Mouse (Mus musculus): Measurements from ENCODE around the gene Pex10. TPM values are rescaled to one million over a fixed set of nuclear protein-coding genes. Genes with fewer than 3 reads are reported as not detected.

Pex10 gene
- polyA plus RNA-seq, 1 experiment from 2014 or later = 16.6 TPM

GRCm38 (mm10) chr4:155097452-155097851 is 30.6 kb downstream of the Pex10 start:
- no peak overlapping the region for H3K27ac ChIP-seq
- H3K36me3 ChIP-seq = no peaks in the 10 kb centered on the region
- no peak overlapping the region for H3K4me2 ChIP-seq (replicated peaks)
- no peak for ATAC-seq (ENCODE audit: low FRiP score, low read depth)
- no peaks in the 10 kb centered on the region for H3K9me3 ChIP-seq
- WGBS = 89% methylated on average over 6 of the region's 6 CpGs
- no peaks in the 10 kb centered on the region for H3K27me3 ChIP-seq (replicated peaks)
- H3K4me1 ChIP-seq = peaks cover 3% of the 10 kb centered on the region; the same call in 1 of the 2 replicates
- H3K9ac ChIP-seq = no peak overlapping the region
- H3K4me3 ChIP-seq = no peak overlapping the region

- H3K9ac ChIP-seq = no peak overlapping the region
Observed at GRCm38 (mm10) chr4:155098572-155098971, 31.8 kb downstream of the Pex10 start.

DNA sequence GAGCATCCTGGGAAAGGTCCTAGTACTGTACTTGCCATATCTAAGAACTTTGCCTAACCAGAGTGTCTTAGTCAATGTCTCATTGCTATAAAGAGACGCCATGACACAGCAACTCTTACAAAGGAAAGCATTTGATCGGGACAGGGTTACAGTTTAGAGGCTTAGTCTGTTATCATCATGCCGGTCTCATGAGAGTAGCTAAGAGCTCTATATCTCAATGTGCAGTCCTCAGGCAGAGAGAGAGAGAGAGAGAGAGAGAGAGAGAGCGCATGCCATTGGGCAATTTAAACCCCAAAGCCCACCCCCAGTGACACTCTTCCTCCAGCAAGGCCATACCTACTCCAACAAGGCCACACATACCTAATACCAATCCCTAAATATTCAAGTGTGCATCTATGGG is 41.1 kb downstream of the Pex10 start:
- no peak for ATAC-seq (ENCODE audit: low FRiP score, low read depth)
- no peaks in the 10 kb centered on the region for H3K4me1 ChIP-seq
- no peak overlapping the region for H3K4me2 ChIP-seq (replicated peaks)
- no peak overlapping the region for H3K27ac ChIP-seq
- H3K36me3 ChIP-seq = no peaks in the 10 kb centered on the region
- no peak overlapping the region for H3K4me3 ChIP-seq
- H3K9ac ChIP-seq = no peak overlapping the region
- no peaks in the 10 kb centered on the region for H3K27me3 ChIP-seq (replicated peaks)
- H3K9me3 ChIP-seq = no peaks in the 10 kb centered on the region
- WGBS = 94% methylated on average over 4 of the region's 4 CpGs

More at GRCm38 (mm10) chr4:155098572-155098971, 31.8 kb downstream of the Pex10 start:
- no peak for ATAC-seq (ENCODE audit: low FRiP score, low read depth)
- 72% methylated on average over 4 of the region's 4 CpGs for WGBS
- H3K36me3 ChIP-seq = no peaks in the 10 kb centered on the region
- no peak overlapping the region for H3K4me3 ChIP-seq
- H3K27me3 ChIP-seq (replicated peaks) = no peaks in the 10 kb centered on the region
- no peak overlapping the region for H3K27ac ChIP-seq
- H3K9me3 ChIP-seq = no peaks in the 10 kb centered on the region
- peaks cover 3% of the 10 kb centered on the region; the same call in 1 of the 2 replicates for H3K4me1 ChIP-seq
- H3K4me2 ChIP-seq (replicated peaks) = no peak overlapping the region

- Histone ChIP-seq H3K4me3 (no peak overlapping the region), H3K36me3 (no peaks in the 10 kb centered on the region), H3K4me2 (replicated peaks) (no peak overlapping the region), H3K9me3 (no peaks in the 10 kb centered on the region), H3K9ac (no peak overlapping the region), H3K27me3 (replicated peaks) (no peaks in the 10 kb centered on the region), H3K4me1 (no peaks in the 10 kb centered on the region), H3K27ac (no peak overlapping the region)
- ATAC-seq (ENCODE audit: low FRiP score, low read depth) = no peak
- WGBS = 81% methylated on average over 5 of the region's 5 CpGs
Observed at GRCm38 (mm10) chr4:155109471-155109870, 42.7 kb downstream of the Pex10 start.

DNA sequence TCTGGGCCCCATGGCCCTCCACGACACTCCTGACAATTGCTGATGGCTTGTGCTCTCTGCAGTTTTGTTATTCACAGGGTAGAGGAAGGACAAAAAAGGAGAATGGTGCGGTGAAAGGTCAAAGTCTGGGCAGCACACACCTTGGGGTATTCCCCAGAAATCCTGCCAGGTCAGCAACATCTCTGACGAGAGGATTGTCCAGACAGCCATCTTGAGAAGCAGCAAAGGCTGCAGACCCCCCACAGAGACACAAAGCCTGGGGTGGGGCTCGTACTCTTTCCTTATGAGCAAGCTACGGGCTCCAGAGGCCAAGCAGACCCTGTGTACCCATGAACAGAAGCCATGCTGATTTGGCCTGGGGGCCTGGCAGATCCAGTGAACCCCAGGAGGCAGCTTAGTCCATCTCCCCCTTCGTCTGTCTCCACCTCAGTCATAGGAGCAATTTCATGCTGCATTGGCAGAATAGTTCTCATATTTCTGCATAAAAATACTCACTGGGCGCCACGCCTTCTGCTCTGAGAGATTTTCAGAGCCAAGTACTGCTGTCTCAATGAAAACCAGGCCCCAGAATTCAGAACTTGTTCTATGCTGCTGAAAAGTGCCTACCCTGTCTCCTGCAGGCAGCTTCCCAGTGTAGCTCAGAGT is 47.1 kb downstream of the Pex10 start:
- Histone ChIP-seq H3K4me3 (no peak overlapping the region), H3K4me2 (replicated peaks) (no peak overlapping the region), H3K4me1 (0 out of 2 replicates have a peak, but pooled peaks cover 10% of the 10 kb centered on the region), H3K27me3 (replicated peaks) (no peaks in the 10 kb centered on the region), H3K9me3 (no peaks in the 10 kb centered on the region), H3K27ac (no peak overlapping the region), H3K9ac (no peak overlapping the region), H3K36me3 (no peaks in the 10 kb centered on the region)
- no peak for ATAC-seq (ENCODE audit: low FRiP score, low read depth)
- 61% methylated on average over 8 of the region's 8 CpGs for WGBS

GRCm38 (mm10) chr4:155116607-155117006 is 49.8 kb downstream of the Pex10 start:
- Histone ChIP-seq H3K9me3 (no peaks in the 10 kb centered on the region), H3K4me1 (peaks cover 14% of the 10 kb centered on the region; the same call in 1 of the 2 replicates), H3K9ac (no peak overlapping the region), H3K36me3 (no peaks in the 10 kb centered on the region), H3K4me3 (no peak overlapping the region), H3K27ac (no peak overlapping the region), H3K4me2 (replicated peaks) (no peak overlapping the region), H3K27me3 (replicated peaks) (no peaks in the 10 kb centered on the region)
- no peak for ATAC-seq (ENCODE audit: low FRiP score, low read depth)
- WGBS = 82% methylated on average over 4 of the region's 4 CpGs

DNA sequence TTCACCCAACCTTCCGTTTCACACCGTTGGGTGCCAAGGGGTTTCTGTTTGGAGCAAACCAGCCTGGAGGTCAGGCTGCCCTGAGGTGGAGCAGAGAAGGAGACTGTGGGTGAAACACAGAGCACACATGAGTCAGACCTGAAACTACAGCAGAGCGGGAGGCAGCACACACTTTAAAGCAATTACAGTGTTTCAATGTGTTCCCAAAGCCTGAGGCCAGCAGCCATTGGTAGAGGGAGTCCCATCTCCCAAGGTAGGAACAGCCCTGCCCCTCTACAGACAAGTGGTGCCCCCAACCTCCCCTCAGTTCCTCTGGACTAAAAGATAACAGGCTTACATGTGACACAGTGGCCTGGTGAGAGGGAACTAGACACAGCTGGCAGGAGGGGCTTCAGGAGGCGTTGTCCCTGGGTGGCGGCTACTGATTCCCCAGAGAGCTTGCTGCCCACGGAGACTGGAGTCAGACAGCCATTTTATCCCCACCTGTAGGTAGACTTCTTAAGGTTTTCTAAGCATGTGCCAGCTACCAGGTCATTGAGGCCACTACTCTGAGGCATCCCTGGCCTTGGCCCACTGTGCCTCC is 50.7 kb downstream of the Pex10 start:
- Histone ChIP-seq H3K36me3 (no peaks in the 10 kb centered on the region), H3K27me3 (replicated peaks) (no peaks in the 10 kb centered on the region), H3K4me3 (no peak overlapping the region), H3K27ac (no peak overlapping the region), H3K4me1 (peaks cover 21% of the 10 kb centered on the region), H3K4me2 (replicated peaks) (no peak overlapping the region), H3K9me3 (no peaks in the 10 kb centered on the region), H3K9ac (no peak overlapping the region)
- no peak for ATAC-seq (ENCODE audit: low FRiP score, low read depth)
- WGBS = 72% methylated on average over 6 of the region's 6 CpGs

- H3K27me3 ChIP-seq (replicated peaks) = no peaks in the 10 kb centered on the region
- no peaks in the 10 kb centered on the region for H3K36me3 ChIP-seq
- no peak for ATAC-seq (ENCODE audit: low FRiP score, low read depth)
- 27% methylated on average over 10 of the region's 10 CpGs for WGBS
- no peaks in the 10 kb centered on the region for H3K9me3 ChIP-seq
- H3K4me2 ChIP-seq (replicated peaks) = no peak overlapping the region
- no peak overlapping the region for H3K9ac ChIP-seq
- no peak overlapping the region for H3K27ac ChIP-seq
- H3K4me3 ChIP-seq = no peak overlapping the region
- peaks cover 27% of the 10 kb centered on the region for H3K4me1 ChIP-seq
Observed at GRCm38 (mm10) chr4:155118278-155118677, 51.5 kb downstream of the Pex10 start.

DNA sequence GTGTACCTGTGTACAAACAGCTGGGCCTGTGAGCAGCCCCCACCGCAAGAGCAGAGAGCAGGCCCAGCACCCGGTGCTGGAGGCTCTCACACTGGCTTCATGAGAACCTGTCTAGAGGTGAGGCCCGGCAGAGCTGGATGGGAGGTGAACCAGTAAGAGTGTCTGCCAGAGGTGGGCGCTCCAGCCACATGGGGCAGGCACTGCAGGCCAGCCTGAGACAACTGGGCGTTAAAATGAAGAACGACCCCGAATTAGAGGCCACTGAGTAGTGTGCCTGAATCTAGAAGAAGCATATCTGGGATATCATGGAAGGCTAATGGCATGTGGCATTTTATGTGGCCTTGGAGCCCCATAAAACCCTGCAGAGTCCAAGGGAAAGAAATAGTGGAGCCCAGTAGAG is 53.2 kb downstream of the Pex10 start:
- Histone ChIP-seq H3K27ac (no peak overlapping the region), H3K27me3 (replicated peaks) (no peaks in the 10 kb centered on the region), H3K4me1 (peaks cover 34% of the 10 kb centered on the region), H3K4me2 (replicated peaks) (no peak overlapping the region), H3K36me3 (no peaks in the 10 kb centered on the region), H3K9ac (no peak overlapping the region), H3K4me3 (no peak overlapping the region), H3K9me3 (no peaks in the 10 kb centered on the region)
- no peak for ATAC-seq (ENCODE audit: low FRiP score, low read depth)
- 79% methylated on average over 7 of the region's 7 CpGs for WGBS

GRCm38 (mm10) chr4:155120583-155120982 is 53.8 kb downstream of the Pex10 start:
- no peaks in the 10 kb centered on the region for H3K27me3 ChIP-seq (replicated peaks)
- 63% methylated on average over 5 of the region's 5 CpGs for WGBS

DNA sequence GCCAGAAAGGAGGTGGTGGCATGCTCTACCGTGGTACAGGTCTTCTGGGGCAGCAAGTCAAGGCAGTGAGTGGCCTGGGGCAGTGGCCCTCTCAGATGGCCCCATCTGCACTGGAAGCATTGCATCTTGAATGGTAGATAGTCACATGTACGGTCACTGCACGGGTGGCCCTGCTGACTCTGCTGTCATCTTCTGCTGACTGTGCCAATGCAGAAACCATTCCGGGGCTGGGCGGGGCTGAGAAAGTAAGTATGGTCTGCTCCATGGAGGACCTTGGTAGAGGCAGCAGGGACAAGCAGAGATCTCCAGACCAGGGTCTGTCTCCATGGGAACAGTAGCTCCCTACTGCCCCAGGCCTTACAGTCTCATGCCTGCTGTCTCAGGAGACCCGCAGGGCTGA is 54.4 kb downstream of the Pex10 start:
- H3K36me3 ChIP-seq = no peaks in the 10 kb centered on the region
- H3K4me1 ChIP-seq = peaks cover 34% of the 10 kb centered on the region
- no peak overlapping the region for H3K9ac ChIP-seq
- H3K4me2 ChIP-seq (replicated peaks) = no peak overlapping the region
- no peak overlapping the region for H3K27ac ChIP-seq
- H3K27me3 ChIP-seq (replicated peaks) = no peaks in the 10 kb centered on the region
- 88% methylated on average over 6 of the region's 6 CpGs for WGBS
- ATAC-seq (ENCODE audit: low FRiP score, low read depth) = no peak
- H3K9me3 ChIP-seq = no peaks in the 10 kb centered on the region
- no peak overlapping the region for H3K4me3 ChIP-seq

More at GRCm38 (mm10) chr4:155120583-155120982, 53.8 kb downstream of the Pex10 start:
- Histone ChIP-seq H3K4me3 (no peak overlapping the region), H3K4me1 (peaks cover 34% of the 10 kb centered on the region), H3K4me2 (replicated peaks) (no peak overlapping the region), H3K36me3 (no peaks in the 10 kb centered on the region), H3K9ac (no peak overlapping the region), H3K9me3 (no peaks in the 10 kb centered on the region), H3K27ac (no peak overlapping the region)
- ATAC-seq (ENCODE audit: low FRiP score, low read depth) = no peak

All from neural tube, embryonic 12.5 days (tissue).